Mouse (Mus musculus): ENCODE measurements around the gene Slc6a4. TPM values are rescaled to one million over a fixed set of nuclear protein-coding genes. Genes with fewer than 3 reads are reported as not detected.
A peak's percentile ranks its signal among the peaks of the same experiment; 100 is the strongest.
"Not testable (repeated sequence)": the region's sequence is repeated elsewhere in the genome, so short reads cannot be mapped to it uniquely, and the experiment has no call there.

Gene Slc6a4
- polyA plus RNA-seq, 1 experiment from 2014 or later: 5.0 TPM

DNA sequence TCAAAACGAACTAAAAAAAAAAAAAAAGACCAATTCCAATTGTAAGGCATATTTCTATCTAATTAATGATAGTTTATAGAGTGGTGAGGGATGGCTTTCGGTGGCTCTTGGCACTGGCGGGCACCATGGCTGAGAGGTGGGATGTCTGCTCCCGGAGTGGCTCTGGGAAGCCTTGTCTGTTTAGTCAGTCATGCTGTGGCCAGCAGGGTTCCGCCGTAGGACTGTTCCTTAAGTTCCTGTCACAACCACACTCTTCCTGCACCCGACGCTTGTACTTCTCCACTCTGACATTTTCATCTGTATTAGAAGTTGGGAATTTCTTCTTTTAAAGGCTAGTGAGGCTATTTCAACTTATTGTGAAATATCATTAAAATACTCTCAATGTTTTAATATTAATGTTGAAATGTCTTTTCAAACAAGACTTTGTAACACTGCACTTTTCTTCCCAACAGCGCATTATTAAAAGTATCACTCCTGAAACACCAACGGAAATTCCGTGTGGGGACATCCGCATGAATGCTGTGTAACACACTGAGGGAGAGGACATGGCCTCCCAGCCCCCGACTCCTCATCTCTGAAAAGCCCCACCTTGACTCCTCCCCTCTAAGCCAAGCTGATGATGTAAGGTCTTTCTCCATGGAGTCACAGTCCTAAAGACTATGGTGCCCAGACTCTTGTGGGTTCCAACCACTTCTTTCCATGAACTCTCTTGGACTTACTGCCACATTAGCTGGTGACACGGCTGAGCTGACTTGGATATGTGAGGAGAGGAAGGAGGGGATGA is 32.9 kb downstream of the Slc6a4 start:
- H3K27me3 ChIP-seq (ENCODE audit: control insufficient read depth, insufficient read depth, low read length): no peaks in the 10 kb centered on the region
- no peak for DNase-seq
- H3K9me3 ChIP-seq (ENCODE audit: control insufficient read depth, low read length): no peaks in the 10 kb centered on the region
- no peak overlapping the region for H3K4me2 ChIP-seq (ENCODE audit: low read length)
- no peak overlapping the region for H3K4me3 ChIP-seq (replicated peaks; ENCODE audit: low read depth, low read length)
- no peak overlapping the region for H3K27ac ChIP-seq (replicated peaks; ENCODE audit: low read depth, low read length)
- H3K4me1 ChIP-seq (ENCODE audit: control insufficient read depth, insufficient read depth, low read length): no peaks in the 10 kb centered on the region
- no peak for ATAC-seq (ENCODE audit: low FRiP score, low TSS enrichment)
- 82% methylated on average over 14 of the region's 14 CpGs for WGBS
- no peaks in the 10 kb centered on the region for H3K36me3 ChIP-seq (ENCODE audit: control insufficient read depth, insufficient read depth, low read length)
- no peak overlapping the region for H3K9ac ChIP-seq (replicated peaks; ENCODE audit: low read length)

DNA sequence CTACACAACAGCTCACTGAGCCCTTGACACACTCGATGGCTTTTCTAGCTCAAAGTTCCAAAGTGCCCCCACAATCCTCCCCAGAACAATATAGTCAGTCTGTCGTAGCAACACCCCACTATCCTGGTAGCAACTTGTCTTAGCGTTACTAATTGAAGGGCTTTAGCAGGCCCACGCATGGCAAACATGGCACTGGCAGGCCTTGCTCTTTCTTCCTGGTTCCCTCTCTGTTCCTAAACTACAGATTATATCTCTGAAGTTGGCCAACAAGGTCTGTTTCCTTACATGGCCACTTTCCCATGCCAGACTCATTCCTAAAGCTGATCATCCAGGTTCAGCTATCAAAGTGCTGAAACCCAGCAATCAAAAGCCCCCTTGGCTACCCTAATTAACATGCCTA is 43.5 kb downstream of the Slc6a4 start:
- H3K9ac ChIP-seq (replicated peaks; ENCODE audit: low read length): no peak overlapping the region
- H3K4me3 ChIP-seq (replicated peaks; ENCODE audit: low read depth, low read length): no peak overlapping the region
- H3K9me3 ChIP-seq (ENCODE audit: control insufficient read depth, low read length): no peaks in the 10 kb centered on the region
- no peak for ATAC-seq (ENCODE audit: low FRiP score, low TSS enrichment)
- peaks cover 19% of the 10 kb centered on the region for H3K36me3 ChIP-seq (ENCODE audit: control insufficient read depth, insufficient read depth, low read length)
- 69% methylated on average over 4 of the region's 4 CpGs for WGBS
- H3K4me2 ChIP-seq (ENCODE audit: low read length): no peak overlapping the region
- no peaks in the 10 kb centered on the region for H3K4me1 ChIP-seq (ENCODE audit: control insufficient read depth, insufficient read depth, low read length)
- DNase-seq: no peak
- no peaks in the 10 kb centered on the region for H3K27me3 ChIP-seq (ENCODE audit: control insufficient read depth, insufficient read depth, low read length)
- no peak overlapping the region for H3K27ac ChIP-seq (replicated peaks; ENCODE audit: low read depth, low read length)

GRCm38 (mm10) chr11:77042816-77043215 is 44.4 kb downstream of the Slc6a4 start:
- Histone ChIP-seq H3K9me3 (ENCODE audit: control insufficient read depth, low read length) (no peaks in the 10 kb centered on the region), H3K4me2 (ENCODE audit: low read length) (no peak overlapping the region), H3K4me1 (ENCODE audit: control insufficient read depth, insufficient read depth, low read length) (no peaks in the 10 kb centered on the region), H3K9ac (replicated peaks; ENCODE audit: low read length) (no peak overlapping the region), H3K4me3 (replicated peaks; ENCODE audit: low read depth, low read length) (no peak overlapping the region), H3K27me3 (ENCODE audit: control insufficient read depth, insufficient read depth, low read length) (no peaks in the 10 kb centered on the region), H3K27ac (replicated peaks; ENCODE audit: low read depth, low read length) (no peak overlapping the region), H3K36me3 (ENCODE audit: control insufficient read depth, insufficient read depth, low read length) (peaks cover 25% of the 10 kb centered on the region)
- WGBS: 72% methylated on average over 2 of the region's 2 CpGs
- DNase-seq (no peak), ATAC-seq (ENCODE audit: low FRiP score, low TSS enrichment) (no peak)

DNA sequence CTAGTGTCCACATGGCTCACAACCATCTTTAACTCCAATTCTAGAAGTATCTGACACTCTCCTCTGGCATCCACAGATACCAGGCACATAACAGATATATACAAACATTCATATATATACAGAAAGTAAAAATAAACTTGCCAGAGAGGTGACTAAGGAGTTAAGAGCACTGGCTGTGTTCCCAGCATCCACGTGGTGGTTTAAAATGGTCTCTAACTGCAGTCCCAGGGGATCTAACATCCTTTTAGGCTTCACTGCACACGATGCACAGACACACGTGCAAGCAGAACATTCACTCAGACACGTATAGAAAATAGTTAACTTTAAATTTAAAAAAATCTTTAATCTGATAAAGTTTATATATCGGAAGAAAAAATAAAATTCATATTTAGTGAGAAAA is 63.5 kb downstream of the Slc6a4 start:
- Histone ChIP-seq H3K4me2 (ENCODE audit: low read length) (no peak overlapping the region), H3K4me3 (replicated peaks; ENCODE audit: low read depth, low read length) (no peak overlapping the region), H3K9me3 (ENCODE audit: control insufficient read depth, low read length) (no peaks in the 10 kb centered on the region), H3K4me1 (ENCODE audit: control insufficient read depth, insufficient read depth, low read length) (no peaks in the 10 kb centered on the region), H3K36me3 (ENCODE audit: control insufficient read depth, insufficient read depth, low read length) (0 out of 2 replicates have a peak, but pooled peaks cover 6% of the 10 kb centered on the region), H3K27ac (replicated peaks; ENCODE audit: low read depth, low read length) (no peak overlapping the region), H3K27me3 (ENCODE audit: control insufficient read depth, insufficient read depth, low read length) (no peaks in the 10 kb centered on the region), H3K9ac (replicated peaks; ENCODE audit: low read length) (no peak overlapping the region)
- DNase-seq (peak; percentile 9), ATAC-seq (ENCODE audit: low FRiP score, low TSS enrichment) (no peak)
- WGBS: 71% methylated on average over 5 of the region's 5 CpGs

DNA sequence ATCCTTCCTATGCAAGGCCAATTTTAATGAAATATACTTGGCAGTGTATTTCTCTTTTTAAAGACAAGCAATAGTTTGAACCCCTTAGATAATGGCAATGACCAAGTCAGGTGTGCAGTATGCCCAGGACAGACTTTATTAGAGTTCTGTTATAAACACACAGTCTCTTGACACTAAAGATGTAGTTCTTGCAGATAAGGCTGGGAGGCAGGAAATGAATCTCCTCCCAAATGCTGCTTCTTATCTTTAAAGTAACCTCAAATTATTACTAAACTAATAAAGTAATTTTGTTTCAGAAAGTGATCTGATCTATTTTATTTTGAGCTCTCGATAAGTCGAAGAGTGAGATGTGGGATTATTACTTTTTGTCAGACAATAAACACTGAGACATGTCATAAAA is 65.0 kb downstream of the Slc6a4 start:
- DNase-seq: no peak
- no peak overlapping the region for H3K27ac ChIP-seq (replicated peaks; ENCODE audit: low read depth, low read length)
- H3K9me3 ChIP-seq (ENCODE audit: control insufficient read depth, low read length): no peaks in the 10 kb centered on the region
- 0 out of 2 replicates have a peak, but pooled peaks cover 6% of the 10 kb centered on the region for H3K36me3 ChIP-seq (ENCODE audit: control insufficient read depth, insufficient read depth, low read length)
- over 99% methylated on average over 2 of the region's 2 CpGs for WGBS
- no peaks in the 10 kb centered on the region for H3K4me1 ChIP-seq (ENCODE audit: control insufficient read depth, insufficient read depth, low read length)
- H3K4me2 ChIP-seq (ENCODE audit: low read length): no peak overlapping the region
- ATAC-seq (ENCODE audit: low FRiP score, low TSS enrichment): no peak
- no peaks in the 10 kb centered on the region for H3K27me3 ChIP-seq (ENCODE audit: control insufficient read depth, insufficient read depth, low read length)
- H3K4me3 ChIP-seq (replicated peaks; ENCODE audit: low read depth, low read length): no peak overlapping the region
- H3K9ac ChIP-seq (replicated peaks; ENCODE audit: low read length): no peak overlapping the region

- DNase-seq (no peak), ATAC-seq (ENCODE audit: low FRiP score, low TSS enrichment) (no peak)
- WGBS: 90% methylated on average over 4 of the region's 4 CpGs
- Histone ChIP-seq H3K27me3 (ENCODE audit: control insufficient read depth, insufficient read depth, low read length) (no peaks in the 10 kb centered on the region), H3K4me2 (ENCODE audit: low read length) (no peak overlapping the region), H3K9ac (replicated peaks; ENCODE audit: low read length) (no peak overlapping the region), H3K4me3 (replicated peaks; ENCODE audit: low read depth, low read length) (no peak overlapping the region), H3K9me3 (ENCODE audit: control insufficient read depth, low read length) (no peaks in the 10 kb centered on the region), H3K4me1 (ENCODE audit: control insufficient read depth, insufficient read depth, low read length) (no peaks in the 10 kb centered on the region), H3K36me3 (ENCODE audit: control insufficient read depth, insufficient read depth, low read length) (peaks cover 14% of the 10 kb centered on the region), H3K27ac (replicated peaks; ENCODE audit: low read depth, low read length) (no peak overlapping the region)
Observed at GRCm38 (mm10) chr11:77068825-77069224, 70.4 kb downstream of the Slc6a4 start.

DNA sequence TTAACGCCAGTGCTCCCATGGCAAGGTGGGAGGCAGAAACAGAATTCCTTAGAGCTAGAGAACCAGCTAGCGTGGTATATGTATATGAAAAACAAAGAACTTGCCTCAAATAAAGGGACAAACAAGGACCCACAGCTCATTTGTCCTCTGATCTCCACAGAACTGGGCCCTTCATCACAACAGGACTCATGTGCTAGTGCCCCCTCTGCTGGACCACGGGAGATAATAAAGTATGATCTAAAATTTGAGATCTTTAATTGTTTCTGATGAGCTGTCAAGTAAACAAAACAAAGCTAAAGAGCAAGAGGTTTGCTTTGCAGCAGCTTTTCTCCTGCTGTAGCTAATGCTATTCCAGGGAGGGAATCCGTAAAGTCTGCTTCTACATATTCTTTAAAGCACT is 72.3 kb downstream of the Slc6a4 start:
- Histone ChIP-seq H3K4me3 (replicated peaks; ENCODE audit: low read depth, low read length) (no peak overlapping the region), H3K36me3 (ENCODE audit: control insufficient read depth, insufficient read depth, low read length) (peaks cover 32% of the 10 kb centered on the region), H3K9me3 (ENCODE audit: control insufficient read depth, low read length) (no peaks in the 10 kb centered on the region), H3K27ac (replicated peaks; ENCODE audit: low read depth, low read length) (no peak overlapping the region), H3K9ac (replicated peaks; ENCODE audit: low read length) (no peak overlapping the region), H3K4me1 (ENCODE audit: control insufficient read depth, insufficient read depth, low read length) (no peaks in the 10 kb centered on the region), H3K27me3 (ENCODE audit: control insufficient read depth, insufficient read depth, low read length) (no peaks in the 10 kb centered on the region), H3K4me2 (ENCODE audit: low read length) (no peak overlapping the region)
- WGBS: 85% methylated on average over 4 of the region's 4 CpGs
- peak; percentile 52 for DNase-seq
- no peak for ATAC-seq (ENCODE audit: low FRiP score, low TSS enrichment)

- H3K27ac ChIP-seq (replicated peaks; ENCODE audit: low read depth, low read length); ATAC-seq (ENCODE audit: low FRiP score, low TSS enrichment); H3K27me3 ChIP-seq (ENCODE audit: control insufficient read depth, insufficient read depth, low read length); DNase-seq; H3K4me1 ChIP-seq (ENCODE audit: control insufficient read depth, insufficient read depth, low read length); H3K9me3 ChIP-seq (ENCODE audit: control insufficient read depth, low read length): not testable (repeated sequence)
- Histone ChIP-seq H3K4me2 (ENCODE audit: low read length) (peak overlapping the region; percentile 94), H3K9ac (replicated peaks; ENCODE audit: low read length) (peak overlapping the region; percentile 73), H3K36me3 (ENCODE audit: control insufficient read depth, insufficient read depth, low read length) (peaks cover 25% of the 10 kb centered on the region), H3K4me3 (replicated peaks; ENCODE audit: low read depth, low read length) (peak overlapping the region; percentile 83)
- 61% methylated on average over 4 of the region's 4 CpGs for WGBS
Observed at GRCm38 (mm10) chr11:77077331-77077730, 78.9 kb downstream of the Slc6a4 start.

DNA sequence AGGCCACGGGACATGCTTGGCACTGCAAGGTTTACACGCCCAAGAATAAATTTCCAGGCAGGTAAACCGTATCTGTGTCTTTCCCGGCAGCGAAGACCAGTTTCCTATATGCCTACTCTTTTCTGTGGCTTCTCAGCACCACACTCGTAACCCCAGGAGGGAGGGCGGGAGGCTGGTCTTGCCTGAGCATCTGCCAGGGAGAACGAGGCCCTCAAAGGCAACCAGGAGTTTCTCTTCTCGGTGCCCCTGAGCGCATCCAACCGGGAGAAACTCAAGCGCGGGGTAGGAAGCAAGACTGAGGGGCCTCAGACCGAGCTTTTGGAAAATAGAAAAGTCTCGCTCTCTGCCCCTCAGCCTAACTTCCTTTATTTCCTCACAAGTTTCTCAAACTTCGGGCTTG is 79.4 kb downstream of the Slc6a4 start:
- Histone ChIP-seq H3K36me3 (ENCODE audit: control insufficient read depth, insufficient read depth, low read length) (peaks cover 23% of the 10 kb centered on the region), H3K4me3 (replicated peaks; ENCODE audit: low read depth, low read length) (peak overlapping the region; percentile 83), H3K9ac (replicated peaks; ENCODE audit: low read length) (peak overlapping the region; percentile 73), H3K9me3 (ENCODE audit: control insufficient read depth, low read length) (no peaks in the 10 kb centered on the region), H3K4me2 (ENCODE audit: low read length) (peak overlapping the region; percentile 94), H3K4me1 (ENCODE audit: control insufficient read depth, insufficient read depth, low read length) (peaks cover 4% of the 10 kb centered on the region; the same call in 1 of the 2 replicates), H3K27ac (replicated peaks; ENCODE audit: low read depth, low read length) (peak overlapping the region; percentile 92), H3K27me3 (ENCODE audit: control insufficient read depth, insufficient read depth, low read length) (no peaks in the 10 kb centered on the region)
- ATAC-seq (ENCODE audit: low FRiP score, low TSS enrichment) (no peak), DNase-seq (no peak)
- WGBS: 4% methylated on average over 16 of the region's 16 CpGs
